1 mouse cellular context compared by ENCODE assay signal in the genomic region with DNA sequence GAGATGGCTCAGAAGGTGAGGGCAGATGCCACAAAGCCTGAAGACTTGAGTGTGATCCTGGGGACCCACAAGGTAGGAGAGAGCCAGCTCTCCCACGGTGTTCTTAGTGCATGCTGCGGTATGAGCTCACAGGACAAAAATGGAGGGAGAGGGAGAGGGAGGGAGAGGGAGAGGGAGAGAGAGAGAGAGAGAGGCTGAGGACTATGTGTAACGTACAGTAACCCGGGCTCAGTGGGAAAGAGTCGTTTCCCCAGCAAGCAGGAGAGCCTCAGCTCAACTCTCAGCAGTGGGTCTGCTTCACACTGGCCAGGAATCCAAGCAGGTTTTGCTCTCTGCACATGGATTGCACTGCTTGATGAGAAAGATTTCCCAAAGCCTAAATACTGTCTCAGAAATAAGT.
TF ChIP-seq lines count a peak whose summit lies in the region.

No protein-coding gene starts in this region.

TF ChIP-seq in MEL, 35 proteins besides CTCF, POLR2A, EP300 and RAD21 (continued from another document):
- no peak for TF ChIP-seq MEF2A (IDR thresholded peaks at IDR 0.05; ENCODE audit: extremely low read depth, insufficient replicate concordance, low read depth, low read length, poor library complexity, severe bottlenecking)
- no peak for TF ChIP-seq NRF1 (IDR thresholded peaks at IDR 0.05; ENCODE audit: insufficient read depth, low read depth, low read length, poor library complexity, severe bottlenecking)
- no peak for TF ChIP-seq MAZ (IDR thresholded peaks at IDR 0.05; ENCODE audit: low read depth, low read length)
- TF ChIP-seq ELF1 (IDR thresholded peaks at IDR 0.05; ENCODE audit: low read depth, low read length): no peak
- no peak for TF ChIP-seq SIN3A (IDR thresholded peaks at IDR 0.05; ENCODE audit: low read length)
- no peak for TF ChIP-seq GABPA (IDR thresholded peaks at IDR 0.05; ENCODE audit: low read depth, low read length)
